Mouse (Mus musculus) adrenal gland, postnatal 36 days (tissue): ENCODE data around the gene Olfr891. TPM values are rescaled to one million over a fixed set of nuclear protein-coding genes. Genes with fewer than 3 reads are reported as not detected.
"Not testable (repeated sequence)": the region's sequence is repeated elsewhere in the genome, so short reads cannot be mapped to it uniquely, and the experiment has no call there.

ENCODE experiments used
- DNase-seq, 2 experiments: peaks; one replicate each; pipeline ENCODE4 v3.0.0; 2021; ENCODE audit warnings: mixed read lengths in 1 of 2
- long read RNA-seq, 2 experiments: library from polyadenylated mRNA; stranded (forward); transcript quantifications; one replicate each; pipeline ENCODE4 v2.0.0; 2021; ENCODE audit warnings: borderline sequencing depth in 2 of 2
- total RNA-seq, 2 experiments: library from RNA; stranded (reverse); gene quantifications; 2 replicates each; pipeline ENCODE4 v1.2.3; 2021

The Olfr891 gene
- not detected for total RNA-seq
- long read RNA-seq, experiment 1, result 0 reads
- long read RNA-seq, experiment 2, result 0 reads

DNA sequence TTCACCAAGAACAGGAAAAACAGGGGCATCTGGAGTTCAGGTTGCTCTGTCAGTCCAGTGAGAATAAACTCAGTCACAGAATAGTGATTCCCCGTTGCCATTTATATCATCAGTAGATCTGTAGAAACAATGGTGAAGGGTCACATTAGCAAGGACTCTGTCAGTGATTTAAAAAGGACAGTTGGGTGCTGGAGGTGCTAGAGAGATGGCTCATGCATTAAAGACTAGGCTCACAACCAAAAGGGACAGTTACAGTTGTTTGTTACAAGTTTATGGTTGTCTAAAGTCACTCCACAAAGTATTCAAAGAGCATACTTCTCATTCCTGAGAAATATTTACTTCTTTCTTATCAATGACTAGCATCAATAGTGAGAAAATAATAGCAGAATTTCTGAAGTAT, at the start of gene Olfr891:
TSS of gene Olfr891 (minus strand) at position 101 of the 400 bp plus-strand sequence.
- no peak for DNase-seq

DNA sequence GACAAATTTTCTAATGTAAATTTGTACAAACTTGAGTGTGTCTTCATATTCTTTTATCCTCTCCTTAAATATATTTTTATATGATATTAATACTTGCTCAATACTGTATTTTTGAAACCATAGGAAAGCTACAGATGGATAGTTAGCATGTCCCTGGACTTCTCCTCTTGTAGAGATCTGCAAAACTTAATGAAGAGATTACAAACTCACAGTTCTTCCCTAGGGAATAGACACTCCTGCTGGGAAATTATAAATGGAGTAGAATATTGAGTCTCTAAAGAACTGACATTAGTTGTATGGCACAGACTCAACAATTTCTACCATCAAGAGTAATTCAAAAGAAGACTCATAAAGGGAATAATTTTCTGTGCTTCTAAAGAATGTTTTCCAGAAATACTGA, 37.1 kb upstream of the Olfr891 start, which contains the start of gene Olfr894:
TSS of gene Olfr894 (plus strand) at position 301 of the 400 bp plus-strand sequence.
- no peak for DNase-seq

DNA sequence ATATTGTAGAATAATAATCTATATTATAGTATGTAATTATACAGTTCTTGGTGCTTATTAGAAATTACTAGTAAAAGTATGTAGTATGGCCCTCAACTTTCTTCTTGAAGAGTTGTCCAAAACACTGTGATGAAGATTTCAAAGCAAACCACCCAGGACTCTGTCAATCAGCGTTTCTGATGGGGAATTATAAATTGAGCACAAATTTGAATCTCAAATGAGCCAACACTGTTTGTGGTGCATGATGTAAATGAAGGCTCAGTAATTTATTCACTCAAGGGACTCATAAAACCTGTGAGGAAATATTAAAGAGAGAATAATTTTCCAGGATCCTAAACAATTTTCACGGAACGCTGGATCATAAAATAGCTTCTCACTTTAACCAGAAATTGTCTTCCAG, 27.4 kb upstream of the Olfr891 start, which contains the start of gene Olfr893:
TSS of gene Olfr893 (plus strand) at position 301 of the 400 bp plus-strand sequence.
- no peak for DNase-seq

DNA sequence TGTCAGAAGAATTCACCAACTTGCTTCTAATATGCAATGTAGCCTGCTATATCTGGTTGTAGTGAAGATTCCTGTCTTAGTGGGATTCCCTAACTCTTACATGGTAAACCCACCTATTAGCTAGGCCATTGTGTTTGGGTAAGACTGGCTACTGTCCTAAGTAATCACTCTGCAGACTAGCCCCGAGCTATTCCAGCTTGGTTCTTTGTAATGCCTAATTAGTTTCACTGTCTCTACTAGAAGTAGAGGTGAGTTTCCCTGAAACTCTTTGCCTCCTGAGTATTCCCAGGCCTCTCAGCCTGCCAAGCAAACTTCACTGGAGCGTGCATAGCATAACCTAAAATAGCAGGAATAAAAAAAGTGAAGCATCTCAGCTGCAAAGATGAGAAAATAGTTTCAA, 12.3 kb downstream of the Olfr891 start:
- DNase-seq, result not testable (repeated sequence)

DNA sequence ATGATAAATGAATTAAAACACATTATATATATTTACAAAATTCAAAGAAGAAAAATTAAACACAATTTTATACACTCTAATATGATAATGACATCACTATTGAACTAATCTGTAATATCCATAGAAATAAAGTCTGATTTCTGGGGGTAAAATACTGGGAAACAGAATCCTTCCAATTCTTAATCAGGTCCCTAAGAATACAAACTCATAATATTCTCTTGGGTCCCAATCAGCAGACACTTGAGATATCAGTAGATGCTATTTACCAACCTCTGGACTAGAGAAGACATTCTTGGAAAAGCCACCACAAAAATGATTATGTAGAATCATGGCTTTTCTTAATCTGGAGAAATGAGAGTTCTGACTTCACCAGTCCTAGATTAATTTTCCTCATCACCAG, 38.4 kb downstream of the Olfr891 start, which contains the start of gene Olfr890:
TSS of gene Olfr890 (plus strand) at position 301 of the 400 bp plus-strand sequence.
- no peak for DNase-seq

Other genes starting within 250 kb of the Olfr891 start
- not detected for gene Olfr881, start 189.0 kb downstream of the Olfr891 start, total RNA-seq
- not detected for gene Olfr883, start 155.0 kb downstream of the Olfr891 start, total RNA-seq
- gene Olfr884, start 134.3 kb downstream of the Olfr891 start, total RNA-seq, result not detected
- gene Olfr885, start 119.5 kb downstream of the Olfr891 start, total RNA-seq, result not detected
- not detected for gene Olfr887, start 96.7 kb downstream of the Olfr891 start, total RNA-seq
- gene Olfr888, start 72.7 kb downstream of the Olfr891 start, total RNA-seq, result not detected
- gene Olfr889, start 65.6 kb downstream of the Olfr891 start, total RNA-seq, result under 1 TPM; 0.13 to 0.66 TPM
- not detected for gene Olfr890, start 38.3 kb downstream of the Olfr891 start, total RNA-seq
- gene Olfr893, start 27.5 kb upstream of the Olfr891 start, total RNA-seq, result not detected
- not detected for gene Olfr894, start 37.2 kb upstream of the Olfr891 start, total RNA-seq
- not detected for gene Olfr143, start 72.0 kb upstream of the Olfr891 start, total RNA-seq
- gene Olfr895, start 87.0 kb upstream of the Olfr891 start, total RNA-seq, result not detected
- not detected for gene Olfr896-ps1, start 110.3 kb upstream of the Olfr891 start, total RNA-seq
- not detected for gene Olfr25, start 148.2 kb upstream of the Olfr891 start, total RNA-seq
- not detected for gene Olfr898, start 167.6 kb upstream of the Olfr891 start, total RNA-seq
- not detected for gene Olfr250, start 186.1 kb upstream of the Olfr891 start, total RNA-seq
- not detected for gene Olfr251, start 196.3 kb upstream of the Olfr891 start, total RNA-seq
- gene Olfr147, start 220.9 kb upstream of the Olfr891 start, total RNA-seq, result not detected
- gene Olfr901, start 248.6 kb upstream of the Olfr891 start, total RNA-seq, result not detected